Comparison of ENCODE assay signal across 15 mouse cellular contexts in genomic region chr9:108343331-108343730, GRCm38 (mm10). TPM values are rescaled to one million over a fixed set of nuclear protein-coding genes. Genes with fewer than 3 reads are reported as not detected.
DNase-seq lines count a peak whose midpoint lies in the region; ATAC-seq and TF ChIP-seq lines count a peak whose summit lies in the region.
"Had no signal": no experiment of that assay in that cellular context is flagged by ENCODE, and none has a peak within 500 bp of the region (broad histone marks: within the 10 kb centered on the region; RNA-seq: fewer than 3 reads in every experiment).

No protein-coding gene starts in this region.

- TF ChIP-seq POLR2A in testis, adult 2 months (IDR thresholded peaks at IDR 0.05; ENCODE audit: control insufficient read depth, low read depth, low read length), result no peak

- no peak for TF ChIP-seq EP300 in stomach, postnatal 0 days (optimal IDR thresholded peaks at IDR 0.05)

- H3K9ac ChIP-seq in liver, embryonic 11.5 days (ENCODE audit: low read depth, low read length), result peak overlapping the region; percentile 30; the same call in 1 of the 2 replicates
- H3K9ac ChIP-seq in stomach, postnatal 0 days (ENCODE audit: low read length), result no peak overlapping the region
- H3K9ac ChIP-seq in hindbrain, postnatal 0 days (replicated peaks; ENCODE audit: low read length), result no peak overlapping the region
- H3K9ac ChIP-seq: embryonic facial prominence, embryonic 13.5 days; lung, embryonic 15.5 days had no signal

- peaks cover 4% of the 10 kb centered on the region; the same call in 1 of the 2 replicates for H3K36me3 ChIP-seq in heart, embryonic 10.5 days
- H3K36me3 ChIP-seq in testis, adult 2 months (ENCODE audit: control insufficient read depth, insufficient read depth, low read length), result no peaks in the 10 kb centered on the region
- H3K36me3 ChIP-seq in liver, embryonic 11.5 days (ENCODE audit: control insufficient read depth, insufficient read depth, low read length), result peaks cover 4% of the 10 kb centered on the region; the same call in 1 of the 2 replicates
- no peaks in the 10 kb centered on the region for H3K36me3 ChIP-seq in stomach, postnatal 0 days (ENCODE audit: control insufficient read depth, insufficient read depth, low read length)
- H3K36me3 ChIP-seq in hindbrain, postnatal 0 days (ENCODE audit: insufficient read depth, low read length), result no peaks in the 10 kb centered on the region
- H3K36me3 ChIP-seq: embryonic facial prominence, embryonic 13.5 days; lung, embryonic 15.5 days had no signal

- peaks cover 38% of the 10 kb centered on the region for H3K4me1 ChIP-seq in heart, embryonic 10.5 days
- H3K4me1 ChIP-seq in testis, adult 2 months (ENCODE audit: control insufficient read depth, insufficient read depth, low read length), result peaks cover 15% of the 10 kb centered on the region
- H3K4me1 ChIP-seq in liver, embryonic 11.5 days (replicated peaks; ENCODE audit: control insufficient read depth, insufficient read depth, low read length), result peaks cover 46% of the 10 kb centered on the region
- 0 out of 2 replicates have a peak, but pooled peaks cover 8% of the 10 kb centered on the region for H3K4me1 ChIP-seq in stomach, postnatal 0 days (replicated peaks; ENCODE audit: control insufficient read depth, insufficient read depth)
- peaks cover 11% of the 10 kb centered on the region; the same call in 1 of the 2 replicates for H3K4me1 ChIP-seq in hindbrain, postnatal 0 days (ENCODE audit: insufficient read depth, low read length)

- 89% methylated on average over 3 of the region's 3 CpGs for WGBS in heart, embryonic 10.5 days
- WGBS in liver, embryonic 11.5 days, result 65% methylated on average over 3 of the region's 3 CpGs
- WGBS in stomach, postnatal 0 days, result 55% methylated on average over 3 of the region's 3 CpGs
- 70% methylated on average over 3 of the region's 3 CpGs for WGBS in hindbrain, postnatal 0 days

- intact Hi-C loops in heart, postnatal 25 days (cut with DNase I), result no loop called here
- intact Hi-C loops in left cerebral cortex, postnatal 4 days (cut with DNase I), result no loop called here

- no peak for ATAC-seq in liver, embryonic 11.5 days (replicated peaks; ENCODE audit: low FRiP score)
- ATAC-seq in stomach, postnatal 0 days (ENCODE audit: low FRiP score, low TSS enrichment), result no peak
- ATAC-seq in hindbrain, postnatal 0 days, result no peak

- H3K4me2 ChIP-seq in liver, embryonic 11.5 days, result peak overlapping the region; percentile 8; the same call in 1 of the 2 replicates
- H3K4me2 ChIP-seq in stomach, postnatal 0 days (replicated peaks; ENCODE audit: low read depth), result no peak overlapping the region
- H3K4me2 ChIP-seq in hindbrain, postnatal 0 days (ENCODE audit: low read depth, low read length), result no peak overlapping the region
- H3K4me2 ChIP-seq: embryonic facial prominence, embryonic 13.5 days; lung, embryonic 15.5 days; midbrain, embryonic 11.5 days had no signal

- H3K27ac ChIP-seq in heart, embryonic 10.5 days, result peak overlapping the region; percentile 70; the same call in 1 of the 2 replicates
- H3K27ac ChIP-seq in testis, adult 2 months (ENCODE audit: control insufficient read depth, insufficient read depth, low read depth, low read length), result peak overlapping the region; percentile 67
- H3K27ac ChIP-seq in liver, embryonic 11.5 days (ENCODE audit: low read depth, low read length), result peak overlapping the region; percentile 98
- H3K27ac ChIP-seq in stomach, postnatal 0 days (replicated peaks), result peak overlapping the region; percentile 99
- H3K27ac ChIP-seq in hindbrain, postnatal 0 days, result no peak overlapping the region
- H3K27ac ChIP-seq: embryonic facial prominence, embryonic 13.5 days had no signal

- H3K4me3 ChIP-seq in heart, embryonic 10.5 days, result no peak overlapping the region
- no peak overlapping the region for H3K4me3 ChIP-seq in testis, adult 2 months (ENCODE audit: control insufficient read depth, low read depth, low read length)
- H3K4me3 ChIP-seq in liver, embryonic 11.5 days (ENCODE audit: low read depth, low read length), result no peak overlapping the region
- H3K4me3 ChIP-seq in stomach, postnatal 0 days (ENCODE audit: low read depth, low read length), result no peak overlapping the region
- no peak overlapping the region for H3K4me3 ChIP-seq in hindbrain, postnatal 0 days (ENCODE audit: low read length)
- H3K4me3 ChIP-seq: embryonic facial prominence, embryonic 13.5 days; left cerebral cortex, adult 2 months; lung, embryonic 15.5 days had no signal

- no peak for DNase-seq in heart, embryonic 10.5 days (ENCODE audit: low spot score)
- no peak for DNase-seq in heart, postnatal 25 days (ENCODE audit: low spot score)
- no peak for DNase-seq in testis, postnatal 10 days (ENCODE audit: low spot score)
- no peak for DNase-seq in liver, embryonic 11.5 days (ENCODE audit: low spot score)
- no peak for DNase-seq in stomach, postnatal 0 days (ENCODE audit: low spot score)
- no peak for DNase-seq in hindbrain, postnatal 0 days (ENCODE audit: low spot score)
- DNase-seq in left cerebral cortex, postnatal 4 days, result no peak
- DNase-seq: cerebellum, postnatal 10 days; heart, adult 11 months; kidney, postnatal 14 days had no signal

- TF ChIP-seq CTCF in testis, adult 2 months (IDR thresholded peaks at IDR 0.05; ENCODE audit: control insufficient read depth, insufficient read depth, insufficient replicate concordance, low read depth, low read length), result no peak
- no peak for TF ChIP-seq CTCF in stomach, postnatal 0 days (IDR thresholded peaks at IDR 0.05; ENCODE audit: low read depth)
- TF ChIP-seq CTCF in hindbrain, postnatal 0 days (IDR thresholded peaks at IDR 0.05; ENCODE audit: low read depth), result no peak

- no peaks in the 10 kb centered on the region for H3K9me3 ChIP-seq in heart, embryonic 10.5 days
- no peaks in the 10 kb centered on the region for H3K9me3 ChIP-seq in liver, embryonic 11.5 days (ENCODE audit: control insufficient read depth, low read length)
- no peaks in the 10 kb centered on the region for H3K9me3 ChIP-seq in stomach, postnatal 0 days (ENCODE audit: control insufficient read depth, low read length)
- no peaks in the 10 kb centered on the region for H3K9me3 ChIP-seq in hindbrain, postnatal 0 days (ENCODE audit: low read length)
- H3K9me3 ChIP-seq: embryonic facial prominence, embryonic 13.5 days; lung, embryonic 15.5 days had no signal

- no peaks in the 10 kb centered on the region for H3K27me3 ChIP-seq in heart, embryonic 10.5 days (ENCODE audit: insufficient read depth, poor library complexity, severe bottlenecking)
- H3K27me3 ChIP-seq in testis, adult 2 months (ENCODE audit: control insufficient read depth, insufficient read depth, low read length), result no peaks in the 10 kb centered on the region
- no peaks in the 10 kb centered on the region for H3K27me3 ChIP-seq in liver, embryonic 11.5 days (replicated peaks; ENCODE audit: control insufficient read depth, insufficient read depth, low read length)
- no peaks in the 10 kb centered on the region for H3K27me3 ChIP-seq in stomach, postnatal 0 days (ENCODE audit: control insufficient read depth, insufficient read depth, low read length)
- H3K27me3 ChIP-seq in hindbrain, postnatal 0 days (ENCODE audit: insufficient read depth, low read length), result no peaks in the 10 kb centered on the region
- H3K27me3 ChIP-seq: embryonic facial prominence, embryonic 13.5 days; lung, embryonic 15.5 days had no signal

RNA-seq across cellular contexts. Expression of gene Usp4, which starts 4.3 kb away (rescaled TPM):
- polyA plus RNA-seq in heart, embryonic 10.5 days (2016; fragmentation: Nextera tagmentation; extraction: Ambion mirVana), result 114 and 122 TPM in 2 replicates
- total RNA-seq in heart, postnatal 25 days (2021), result 10 to 100 TPM; 71.1 to 71.4 TPM
- polyA plus RNA-seq in testis, adult 2 months (2012; rRNA removed), result 115 and 116 TPM in 2 replicates
- 114 and 122 TPM in 2 replicates for polyA plus RNA-seq in liver, embryonic 11.5 days (2014; fragmentation: Nextera tagmentation; extraction: Ambion mirVana)
- polyA plus RNA-seq in stomach, postnatal 0 days (2015; fragmentation: Nextera tagmentation; extraction: Ambion mirVana), result 56.8 and 59.6 TPM in 2 replicates
- total RNA-seq in hindbrain, postnatal 0 days (2014; rRNA removed), result 92.0 and 97.8 TPM in 2 replicates
- 93.4 and 94.4 TPM in 2 replicates for polyA plus RNA-seq in hindbrain, postnatal 0 days (2015; fragmentation: Nextera tagmentation; extraction: Ambion mirVana)
- total RNA-seq in left cerebral cortex, postnatal 4 days (2021), result 100 to 1,000 TPM; 142 to 150 TPM

RNA-seq across cellular contexts. Expression of gene Gpx1, which starts 4.6 kb away (rescaled TPM):
- 1,031 and 1,079 TPM in 2 replicates for polyA plus RNA-seq in heart, embryonic 10.5 days (2016; fragmentation: Nextera tagmentation; extraction: Ambion mirVana)
- 100 to 1,000 TPM; 108 to 130 TPM for total RNA-seq in heart, postnatal 25 days (2021)
- 64.0 and 88.9 TPM in 2 replicates for polyA plus RNA-seq in testis, adult 2 months (2012; rRNA removed)
- polyA plus RNA-seq in liver, embryonic 11.5 days (2014; fragmentation: Nextera tagmentation; extraction: Ambion mirVana), result 2,990 and 3,052 TPM in 2 replicates
- 1,072 and 1,116 TPM in 2 replicates for polyA plus RNA-seq in stomach, postnatal 0 days (2015; fragmentation: Nextera tagmentation; extraction: Ambion mirVana)
- total RNA-seq in hindbrain, postnatal 0 days (2014; rRNA removed), result 224 and 226 TPM in 2 replicates
- polyA plus RNA-seq in hindbrain, postnatal 0 days (2015; fragmentation: Nextera tagmentation; extraction: Ambion mirVana), result 426 and 460 TPM in 2 replicates
- total RNA-seq in left cerebral cortex, postnatal 4 days (2021), result 100 to 1,000 TPM; 113 to 116 TPM

RNA-seq across cellular contexts. Expression of gene Tcta, which starts 37.4 kb away (rescaled TPM):
- 28.2 and 30.3 TPM in 2 replicates for polyA plus RNA-seq in heart, embryonic 10.5 days (2016; fragmentation: Nextera tagmentation; extraction: Ambion mirVana)
- total RNA-seq in heart, postnatal 25 days (2021), result 10 to 100 TPM; 39.2 to 47.2 TPM
- polyA plus RNA-seq in testis, adult 2 months (2012; rRNA removed), result 40.4 and 42.0 TPM in 2 replicates
- polyA plus RNA-seq in liver, embryonic 11.5 days (2014; fragmentation: Nextera tagmentation; extraction: Ambion mirVana), result 14.9 and 16.1 TPM in 2 replicates
- 58.2 and 61.4 TPM in 2 replicates for polyA plus RNA-seq in stomach, postnatal 0 days (2015; fragmentation: Nextera tagmentation; extraction: Ambion mirVana)
- 65.2 and 66.5 TPM in 2 replicates for total RNA-seq in hindbrain, postnatal 0 days (2014; rRNA removed)
- polyA plus RNA-seq in hindbrain, postnatal 0 days (2015; fragmentation: Nextera tagmentation; extraction: Ambion mirVana), result 79.4 and 80.3 TPM in 2 replicates
- 10 to 100 TPM; 30.0 to 35.6 TPM for total RNA-seq in left cerebral cortex, postnatal 4 days (2021)

RNA-seq across cellular contexts. Expression of gene Rhoa, which starts 37.4 kb away (rescaled TPM):
- polyA plus RNA-seq in heart, embryonic 10.5 days (2016; fragmentation: Nextera tagmentation; extraction: Ambion mirVana), result 277 and 285 TPM in 2 replicates
- 100 to 1,000 TPM; 225 to 248 TPM for total RNA-seq in heart, postnatal 25 days (2021)
- 34.8 and 40.5 TPM in 2 replicates for polyA plus RNA-seq in testis, adult 2 months (2012; rRNA removed)
- 254 and 264 TPM in 2 replicates for polyA plus RNA-seq in liver, embryonic 11.5 days (2014; fragmentation: Nextera tagmentation; extraction: Ambion mirVana)
- polyA plus RNA-seq in stomach, postnatal 0 days (2015; fragmentation: Nextera tagmentation; extraction: Ambion mirVana), result 363 and 370 TPM in 2 replicates
- total RNA-seq in hindbrain, postnatal 0 days (2014; rRNA removed), result 105 and 106 TPM in 2 replicates
- 268 and 276 TPM in 2 replicates for polyA plus RNA-seq in hindbrain, postnatal 0 days (2015; fragmentation: Nextera tagmentation; extraction: Ambion mirVana)
- 100 to 1,000 TPM; 191 to 205 TPM for total RNA-seq in left cerebral cortex, postnatal 4 days (2021)

RNA-seq across cellular contexts. Expression of gene Amt, which starts 46.7 kb away (rescaled TPM):
- 15.3 and 16.1 TPM in 2 replicates for polyA plus RNA-seq in heart, embryonic 10.5 days (2016; fragmentation: Nextera tagmentation; extraction: Ambion mirVana)
- 1 to 10 TPM; 4.9 to 6.6 TPM for total RNA-seq in heart, postnatal 25 days (2021)
- 4.3 and 7.9 TPM in 2 replicates for polyA plus RNA-seq in testis, adult 2 months (2012; rRNA removed)
- 16.0 and 16.5 TPM in 2 replicates for polyA plus RNA-seq in liver, embryonic 11.5 days (2014; fragmentation: Nextera tagmentation; extraction: Ambion mirVana)
- polyA plus RNA-seq in stomach, postnatal 0 days (2015; fragmentation: Nextera tagmentation; extraction: Ambion mirVana), result 10.5 and 11.6 TPM in 2 replicates
- total RNA-seq in hindbrain, postnatal 0 days (2014; rRNA removed), result 22.5 and 27.1 TPM in 2 replicates
- 28.5 and 32.9 TPM in 2 replicates for polyA plus RNA-seq in hindbrain, postnatal 0 days (2015; fragmentation: Nextera tagmentation; extraction: Ambion mirVana)
- total RNA-seq in left cerebral cortex, postnatal 4 days (2021), result 10 to 100 TPM; 25.0 to 26.7 TPM
